Mouse (Mus musculus) hindbrain, embryonic 11.5 days (tissue): Measurements from ENCODE around the gene Gabra5. TPM values are rescaled to one million over a fixed set of nuclear protein-coding genes. Genes with fewer than 3 reads are reported as not detected.

Experiments used
- ATAC-seq: fragments of 200-750 bp; cut with Nextera tagmentation; 2 replicates; pipeline ENCODE4 v1.8.0; 2017; ENCODE audit warnings: mild to moderate bottlenecking, moderate TSS enrichment, moderate library complexity; ENCODE audit not compliant: low FRiP score
- DNase-seq: peaks from one replicate; pipeline ENCODE4 v3.0.0-alpha.2; 2015; ENCODE audit warnings: low spot score
- H3K27ac ChIP-seq: fragments of 300-500 bp; sonication (generic); 2 replicates; pipeline ENCODE4 v1.5.1; 2014; ENCODE audit warnings: mild to moderate bottlenecking, low read depth, low read length
- H3K27me3 ChIP-seq: fragments of 300-500 bp; sonication (generic); 2 replicates; pipeline ENCODE4 v1.6.1; 2014; ENCODE audit warnings: mild to moderate bottlenecking, low read length, moderate library complexity, mixed read lengths; ENCODE audit not compliant: control insufficient read depth, insufficient read depth
- H3K36me3 ChIP-seq: fragments of 300-500 bp; sonication (generic); 2 replicates; pipeline ENCODE4 v1.6.1; 2014; ENCODE audit warnings: mild to moderate bottlenecking, low read length, moderate library complexity, mixed read lengths; ENCODE audit not compliant: control insufficient read depth, insufficient read depth
- H3K4me1 ChIP-seq: fragments of 300-500 bp; sonication (generic); replicated peaks from 2 replicates; pipeline ENCODE4 v1.6.1; 2014; ENCODE audit warnings: low read length, mixed read lengths; ENCODE audit not compliant: control insufficient read depth, insufficient read depth
- H3K4me2 ChIP-seq: fragments of 300-500 bp; sonication (generic); replicated peaks from 2 replicates; pipeline ENCODE4 v1.6.1; 2014; ENCODE audit warnings: mild to moderate bottlenecking, low read depth, low read length
- H3K4me3 ChIP-seq: fragments of 300-500 bp; sonication (generic); 2 replicates; pipeline ENCODE4 v1.5.1; 2014; ENCODE audit warnings: low read depth, low read length
- H3K9ac ChIP-seq: fragments of 300-500 bp; sonication (generic); 2 replicates; pipeline ENCODE4 v1.6.1; 2014; ENCODE audit warnings: low read depth, low read length
- H3K9me3 ChIP-seq: fragments of 300-500 bp; sonication (generic); 2 replicates; pipeline ENCODE4 v1.6.1; 2016; ENCODE audit warnings: low read length; ENCODE audit not compliant: control insufficient read depth
- WGBS: fragments of 180-500 bp; shearing (Covaris S2); extraction: QIAGEN DNeasy Blood & Tissue Kit; methylation state at CpG from one replicate; pipeline ENCODE4 v1.1.7; 2014; 5-methylcytosine and 5-hydroxymethylcytosine counted together
- polyA plus RNA-seq: library from polyadenylated mRNA; unstranded; fragments of >200 nt; fragmentation: Nextera tagmentation; extraction: Ambion mirVana; gene quantifications from 2 replicates; pipeline ENCODE4 v1.2.1, GENCODE M21; 2014

The Gabra5 gene
- polyA plus RNA-seq: 0.15 and 0.84 TPM in 2 replicates

- no peak within 1 kb of the TSS for H3K27ac ChIP-seq
- peaks cover 38% of the 10 kb centered on the region for H3K27me3 ChIP-seq
- no peaks in the 10 kb centered on the region for H3K36me3 ChIP-seq
- peak; percentile 71 for DNase-seq
- H3K4me3 ChIP-seq: peak within 1 kb of the TSS; percentile 47
- 1% methylated on average over 38 of the region's 59 CpGs for whole genome bisulfite sequencing
- no peaks in the 10 kb centered on the region for H3K9me3 ChIP-seq
- 0 out of 2 replicates have a peak within 1 kb of the TSS, but pooled peaks have one; percentile 20 for H3K9ac ChIP-seq
- ATAC-seq: peak; percentile 88
- H3K4me1 ChIP-seq: no peaks in the 10 kb centered on the region
- peak within 1 kb of the TSS; percentile 92 for H3K4me2 ChIP-seq
These were observed at the start of gene Gabra5 for GRCm38 (mm10) chr7:57509681-57510141. Gabra5 (minus strand) TSS chr7:57510059.

- whole genome bisulfite sequencing: 30% methylated on average over 7 of the region's 7 CpGs
- DNase-seq (peak; percentile 37), ATAC-seq (peak; percentile 51)
- no peaks in the 10 kb centered on the region for H3K4me1 ChIP-seq
- H3K27ac ChIP-seq: no peak overlapping the region
- H3K4me3 ChIP-seq: no peak overlapping the region
- no peaks in the 10 kb centered on the region for H3K27me3 ChIP-seq
- no peaks in the 10 kb centered on the region for H3K36me3 ChIP-seq
- no peak overlapping the region for H3K4me2 ChIP-seq
- H3K9ac ChIP-seq: no peak overlapping the region
- H3K9me3 ChIP-seq: no peaks in the 10 kb centered on the region
These were observed 28.7 kb upstream of the Gabra5 start for GRCm38 (mm10) chr7:57538565-57538964.

GRCm38 (mm10) chr7:57532676-57533075 is 22.8 kb upstream of the Gabra5 start:
- no peaks in the 10 kb centered on the region for H3K4me1 ChIP-seq
- no peak overlapping the region for H3K4me3 ChIP-seq
- H3K36me3 ChIP-seq: no peaks in the 10 kb centered on the region
- WGBS: 80% methylated on average over 10 of the region's 10 CpGs
- no peaks in the 10 kb centered on the region for H3K9me3 ChIP-seq
- ATAC-seq: no peak
- H3K9ac ChIP-seq: no peak overlapping the region
- H3K4me2 ChIP-seq: no peak overlapping the region
- H3K27ac ChIP-seq: no peak overlapping the region
- no peak for DNase-seq
- H3K27me3 ChIP-seq: no peaks in the 10 kb centered on the region

- no peak for ATAC-seq
- no peaks in the 10 kb centered on the region for H3K27me3 ChIP-seq
- no peaks in the 10 kb centered on the region for H3K9me3 ChIP-seq
- no peak overlapping the region for H3K4me3 ChIP-seq
- no peak overlapping the region for H3K27ac ChIP-seq
- no peak overlapping the region for H3K9ac ChIP-seq
- no peak for DNase-seq
- H3K4me2 ChIP-seq: no peak overlapping the region
- no peaks in the 10 kb centered on the region for H3K4me1 ChIP-seq
- no peaks in the 10 kb centered on the region for H3K36me3 ChIP-seq
- WGBS: 91% methylated on average over 8 of the region's 8 CpGs
These were observed 20.1 kb upstream of the Gabra5 start for GRCm38 (mm10) chr7:57529954-57530353.

GRCm38 (mm10) chr7:57529451-57529850 is 19.6 kb upstream of the Gabra5 start:
- DNase-seq: no peak
- Histone ChIP-seq H3K4me2 (no peak overlapping the region), H3K9ac (no peak overlapping the region), H3K9me3 (no peaks in the 10 kb centered on the region), H3K27me3 (no peaks in the 10 kb centered on the region), H3K4me3 (no peak overlapping the region), H3K36me3 (no peaks in the 10 kb centered on the region), H3K27ac (no peak overlapping the region), H3K4me1 (no peaks in the 10 kb centered on the region)
- ATAC-seq: no peak
- 88% methylated on average over 4 of the region's 4 CpGs for WGBS

- no peak for ATAC-seq
- H3K4me2 ChIP-seq: no peak overlapping the region
- no peak overlapping the region for H3K9ac ChIP-seq
- no peaks in the 10 kb centered on the region for H3K4me1 ChIP-seq
- DNase-seq: peak; percentile 11
- H3K27ac ChIP-seq: no peak overlapping the region
- 35% methylated on average over 3 of the region's 3 CpGs for WGBS
- no peaks in the 10 kb centered on the region for H3K9me3 ChIP-seq
- H3K36me3 ChIP-seq: no peaks in the 10 kb centered on the region
- no peak overlapping the region for H3K4me3 ChIP-seq
- H3K27me3 ChIP-seq: peaks cover 34% of the 10 kb centered on the region
These were observed 3.1 kb upstream of the Gabra5 start for GRCm38 (mm10) chr7:57512955-57513354.

- no peaks in the 10 kb centered on the region for H3K9me3 ChIP-seq
- no peaks in the 10 kb centered on the region for H3K4me1 ChIP-seq
- H3K27ac ChIP-seq: no peak overlapping the region
- H3K4me2 ChIP-seq: peak overlapping the region; percentile 92
- WGBS: 2% methylated on average over 43 of the region's 72 CpGs
- H3K27me3 ChIP-seq: peaks cover 38% of the 10 kb centered on the region
- H3K9ac ChIP-seq: 0 out of 2 replicates have a peak overlapping the region, but pooled peaks have one; percentile 20
- DNase-seq: peak; percentile 60
- peak; percentile 77 for ATAC-seq
- H3K36me3 ChIP-seq: no peaks in the 10 kb centered on the region
- H3K4me3 ChIP-seq: peak overlapping the region; percentile 47
These were observed 813 bp downstream of the Gabra5 start for GRCm38 (mm10) chr7:57508860-57509632.

- Histone ChIP-seq H3K27ac (no peak overlapping the region), H3K4me1 (no peaks in the 10 kb centered on the region), H3K9ac (no peak overlapping the region), H3K27me3 (peaks cover 3% of the 10 kb centered on the region; the same call in 1 of the 2 replicates), H3K4me3 (no peak overlapping the region), H3K36me3 (no peaks in the 10 kb centered on the region), H3K9me3 (no peaks in the 10 kb centered on the region), H3K4me2 (no peak overlapping the region)
- no peak for ATAC-seq
- DNase-seq: no peak
- WGBS: 82% methylated on average over 4 of the region's 4 CpGs
These were observed 7.0 kb downstream of the Gabra5 start for GRCm38 (mm10) chr7:57502809-57503208.

- Histone ChIP-seq H3K9ac (no peak overlapping the region), H3K36me3 (no peaks in the 10 kb centered on the region), H3K4me3 (no peak overlapping the region), H3K27me3 (no peaks in the 10 kb centered on the region), H3K4me1 (no peaks in the 10 kb centered on the region), H3K4me2 (no peak overlapping the region), H3K27ac (no peak overlapping the region), H3K9me3 (no peaks in the 10 kb centered on the region)
- DNase-seq (no peak), ATAC-seq (no peak)
- 81% methylated on average over 4 of the region's 4 CpGs for WGBS
These were observed 18.1 kb downstream of the Gabra5 start for GRCm38 (mm10) chr7:57491795-57492194.
